Mouse (Mus musculus) ovary, postnatal 36 days (tissue): ENCODE results near the gene 1190007I07Rik.
"Not testable (repeated sequence)": the region's sequence is repeated elsewhere in the genome, so short reads cannot be mapped to it uniquely, and the experiment has no call there.

Source experiments
- DNase-seq: peaks from one replicate; pipeline ENCODE4 v3.0.0; 2022; ENCODE audit warnings: low spot score, mixed read lengths

Gene 1190007I07Rik

DNA sequence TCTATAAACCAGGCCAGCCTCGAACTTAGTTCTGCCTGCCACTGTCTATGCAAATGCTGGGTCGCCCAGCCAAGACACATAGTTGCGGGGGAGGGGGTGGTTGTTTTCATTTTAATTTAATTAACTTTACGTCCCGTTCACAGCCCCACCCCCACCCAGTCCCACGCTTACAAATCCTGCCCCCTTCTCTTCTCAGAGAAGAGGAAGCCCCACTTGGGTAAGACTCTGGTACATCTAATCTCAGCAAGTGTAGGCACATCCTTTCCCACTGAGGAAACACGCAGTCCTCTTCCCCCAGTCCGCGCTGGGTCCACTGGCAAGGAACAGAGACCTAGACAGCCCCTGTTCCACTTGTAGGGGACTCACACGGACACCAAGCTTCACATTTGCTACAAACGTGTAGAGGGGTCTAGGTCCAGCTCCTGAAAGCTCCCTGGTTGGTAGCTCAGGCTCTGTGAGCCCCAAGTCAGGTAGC, 6.1 kb upstream of the 1190007I07Rik start:
- DNase-seq = no peak

DNA sequence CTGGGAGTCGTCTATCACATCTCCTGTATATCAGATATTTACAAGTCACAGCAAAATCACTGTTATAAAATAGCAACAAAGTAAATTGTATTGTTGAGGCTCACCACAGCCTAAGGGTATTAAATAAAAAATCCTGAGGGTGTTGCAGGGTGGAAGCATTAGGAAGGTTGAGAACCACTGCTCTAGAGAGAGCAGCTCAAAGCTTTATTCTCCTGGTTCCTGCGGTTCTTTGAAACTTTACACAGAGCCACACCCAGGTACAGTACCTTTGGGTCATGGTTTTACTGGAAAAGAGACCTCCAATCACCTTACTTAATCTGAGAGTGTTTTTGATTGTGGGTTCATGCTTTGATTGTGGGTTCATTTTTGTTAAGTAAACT, 515 bp upstream of the 1190007I07Rik start:
- not testable (repeated sequence) for DNase-seq

DNA sequence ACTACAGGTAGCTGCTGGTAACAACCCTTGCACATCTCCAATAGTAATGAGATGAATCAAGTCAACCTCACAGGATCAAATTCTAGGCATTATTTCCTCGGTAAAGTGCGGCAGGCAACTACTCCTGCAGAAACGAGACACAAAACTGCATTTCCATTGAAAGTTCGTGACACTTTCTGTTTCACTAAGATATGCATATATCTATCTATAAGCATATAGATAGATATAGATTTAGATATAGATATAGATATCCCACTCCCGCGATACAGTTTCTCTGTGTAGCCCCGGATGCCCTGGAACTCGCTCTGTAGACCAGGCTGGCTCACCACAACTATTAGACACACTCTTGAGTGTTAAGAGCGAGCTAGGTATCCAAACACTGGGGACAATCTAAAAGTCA, 793 bp downstream of the 1190007I07Rik start:
- DNase-seq = no peak

DNA sequence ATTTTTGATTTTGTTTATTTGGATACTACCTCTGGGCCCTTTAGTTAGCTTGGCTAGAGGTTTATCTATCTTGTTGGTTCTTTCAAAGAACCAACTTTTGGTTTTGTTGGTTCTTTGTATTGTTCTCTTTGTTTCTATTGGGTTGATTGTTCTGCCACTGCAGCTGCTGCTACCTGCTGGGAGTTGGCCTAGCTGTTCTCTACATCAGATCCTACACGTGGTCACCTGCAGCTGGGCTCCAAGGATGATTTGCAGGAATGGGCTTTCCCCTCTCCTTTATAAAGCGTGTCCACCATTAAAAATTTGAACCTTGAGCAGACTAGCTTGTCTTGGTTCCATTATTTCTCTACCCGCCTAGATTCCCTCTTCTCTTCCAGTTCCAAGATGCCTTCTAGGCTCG, 28.6 kb downstream of the 1190007I07Rik start:
- DNase-seq = not testable (repeated sequence)

DNA sequence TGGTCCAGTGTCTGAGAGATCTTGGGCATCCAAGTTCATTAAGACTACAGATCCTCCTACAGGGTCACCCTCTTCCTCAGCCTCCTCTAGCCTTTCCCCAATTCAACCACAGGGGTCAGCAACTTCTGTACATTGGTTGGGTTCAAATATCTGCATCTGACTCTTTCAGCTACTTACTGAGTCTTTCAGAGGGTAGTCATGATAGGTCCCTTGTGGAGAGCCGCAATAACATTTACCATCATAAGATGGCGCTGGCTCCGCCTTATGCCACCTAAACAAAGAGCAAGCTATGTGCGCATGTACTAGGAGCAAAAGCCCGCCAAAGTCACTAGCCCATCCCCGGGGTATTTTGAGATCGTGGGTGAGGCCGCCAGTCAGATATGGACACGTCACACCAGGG, 33.4 kb downstream of the 1190007I07Rik start:
- not testable (repeated sequence) for DNase-seq

DNA sequence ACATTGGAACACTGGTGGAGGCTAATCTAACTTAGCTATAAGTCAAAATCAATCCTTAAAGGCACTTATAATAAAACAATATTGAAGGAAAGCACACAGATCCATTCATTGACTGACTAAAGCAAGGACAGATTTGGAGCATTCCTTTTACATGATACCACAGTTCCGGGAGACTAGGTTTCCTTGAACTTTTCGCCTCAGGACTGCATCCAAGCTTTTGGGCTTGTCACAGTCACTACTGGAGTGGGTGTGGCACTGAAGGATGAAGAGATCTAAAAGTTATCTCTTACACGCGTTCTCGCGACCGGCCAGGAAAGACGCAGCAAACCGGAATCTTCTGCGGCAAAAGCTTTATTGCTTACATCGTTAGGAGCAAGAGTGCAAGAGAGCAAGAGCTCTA, 51.9 kb downstream of the 1190007I07Rik start:
- not testable (repeated sequence) for DNase-seq
